In the genomic region with DNA sequence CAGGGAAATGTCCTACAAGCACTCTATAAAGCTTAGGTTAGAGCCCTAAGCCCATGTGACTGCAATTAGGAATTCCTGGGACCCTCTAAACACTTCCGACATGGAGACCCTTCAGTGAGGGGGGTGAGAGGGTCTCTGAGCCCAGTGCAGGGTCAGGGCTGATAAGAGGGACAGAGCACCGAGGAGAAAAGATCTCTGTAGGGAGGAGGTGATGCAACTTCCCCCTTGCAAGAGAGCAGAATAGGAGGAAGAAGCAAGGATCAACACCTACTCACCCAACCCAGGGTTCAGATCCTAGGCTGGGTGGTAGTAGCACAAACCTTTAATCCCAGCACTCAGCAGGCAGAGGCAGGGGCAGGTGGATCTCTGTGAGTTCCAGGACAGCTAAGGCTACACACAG, we compare ENCODE assay signal across 10 mouse cellular contexts. TPM values are rescaled to one million over a fixed set of nuclear protein-coding genes. Genes with fewer than 3 reads are reported as not detected.
DNase-seq lines count a peak whose midpoint lies in the region; ATAC-seq lines count a peak whose summit lies in the region.
"Had no signal": no experiment of that assay in that cellular context is flagged by ENCODE, and none has a peak within 500 bp of the region (broad histone marks: within the 10 kb centered on the region; RNA-seq: fewer than 3 reads in every experiment).

No protein-coding gene starts in this region.

- H3K36me3 ChIP-seq in hindbrain, embryonic 13.5 days, result peaks cover 27% of the 10 kb centered on the region
- H3K36me3 ChIP-seq in hindbrain, embryonic 16.5 days (ENCODE audit: control insufficient read depth, insufficient read depth, low read length), result peaks cover 2% of the 10 kb centered on the region; the same call in 1 of the 2 replicates
- peaks cover 23% of the 10 kb centered on the region for H3K36me3 ChIP-seq in neural tube, embryonic 13.5 days
- peaks cover 28% of the 10 kb centered on the region for H3K36me3 ChIP-seq in limb, embryonic 13.5 days

- H3K4me3 ChIP-seq in hindbrain, embryonic 13.5 days, result no peak overlapping the region
- H3K4me3 ChIP-seq in hindbrain, embryonic 16.5 days (ENCODE audit: low read length), result no peak overlapping the region
- H3K4me3 ChIP-seq in neural tube, embryonic 13.5 days, result no peak overlapping the region
- no peak overlapping the region for H3K4me3 ChIP-seq in limb, embryonic 13.5 days

- DNase-seq in neural tube, embryonic 10.5 days (ENCODE audit: extremely low spot score, low spot score), result no peak
- DNase-seq: gastrocnemius, postnatal 25 days had no signal

- WGBS in hindbrain, embryonic 13.5 days, result 71% methylated on average over 2 of the region's 2 CpGs
- WGBS in hindbrain, embryonic 16.5 days, result 62% methylated on average over 2 of the region's 2 CpGs
- 76% methylated on average over 2 of the region's 2 CpGs for WGBS in neural tube, embryonic 13.5 days
- 23% methylated on average over 2 of the region's 2 CpGs for WGBS in limb, embryonic 13.5 days

- no peak overlapping the region for H3K27ac ChIP-seq in hindbrain, embryonic 13.5 days
- H3K27ac ChIP-seq in hindbrain, embryonic 16.5 days (ENCODE audit: low read depth, low read length), result no peak overlapping the region
- no peak overlapping the region for H3K27ac ChIP-seq in neural tube, embryonic 13.5 days (replicated peaks)
- H3K27ac ChIP-seq in limb, embryonic 13.5 days, result no peak overlapping the region

- no peaks in the 10 kb centered on the region; the same call in 1 of the 2 replicates for H3K27me3 ChIP-seq in hindbrain, embryonic 13.5 days
- H3K27me3 ChIP-seq in hindbrain, embryonic 16.5 days (replicated peaks; ENCODE audit: control insufficient read depth, insufficient read depth, low read length), result no peaks in the 10 kb centered on the region
- H3K27me3 ChIP-seq in neural tube, embryonic 13.5 days, result no peaks in the 10 kb centered on the region
- H3K27me3 ChIP-seq in limb, embryonic 13.5 days, result no peaks in the 10 kb centered on the region

- ATAC-seq in hindbrain, embryonic 13.5 days (ENCODE audit: low FRiP score), result no peak
- no peak for ATAC-seq in hindbrain, embryonic 16.5 days
- no peak for ATAC-seq in neural tube, embryonic 13.5 days (ENCODE audit: low read depth)
- ATAC-seq in limb, embryonic 13.5 days (ENCODE audit: low FRiP score, low read depth), result no peak
- ATAC-seq in cerebellum, adult (ENCODE audit: insufficient number of reproducible peaks, low FRiP score, low TSS enrichment), result no peak
- no peak for ATAC-seq in erythroid progenitor cell, adult 5-6 weeks (replicated peaks; ENCODE audit: low FRiP score, poor library complexity, severe bottlenecking)

- no peak overlapping the region for H3K4me2 ChIP-seq in hindbrain, embryonic 13.5 days
- no peak overlapping the region for H3K4me2 ChIP-seq in hindbrain, embryonic 16.5 days (ENCODE audit: low read length)
- 0 out of 2 replicates have a peak overlapping the region, but pooled peaks have one; percentile 30 for H3K4me2 ChIP-seq in neural tube, embryonic 13.5 days
- peak overlapping the region; percentile 38; the same call in 1 of the 2 replicates for H3K4me2 ChIP-seq in limb, embryonic 13.5 days (replicated peaks)

- peaks cover 53% of the 10 kb centered on the region for H3K4me1 ChIP-seq in hindbrain, embryonic 13.5 days (replicated peaks)
- peaks cover 31% of the 10 kb centered on the region for H3K4me1 ChIP-seq in hindbrain, embryonic 16.5 days (ENCODE audit: control insufficient read depth, insufficient read depth, low read depth, low read length)
- peaks cover 57% of the 10 kb centered on the region for H3K4me1 ChIP-seq in neural tube, embryonic 13.5 days (replicated peaks)
- H3K4me1 ChIP-seq in limb, embryonic 13.5 days, result peaks cover 49% of the 10 kb centered on the region

- H3K9me3 ChIP-seq in hindbrain, embryonic 13.5 days, result no peaks in the 10 kb centered on the region
- H3K9me3 ChIP-seq in hindbrain, embryonic 16.5 days (ENCODE audit: control insufficient read depth, low read length), result no peaks in the 10 kb centered on the region
- no peaks in the 10 kb centered on the region for H3K9me3 ChIP-seq in neural tube, embryonic 13.5 days
- no peaks in the 10 kb centered on the region for H3K9me3 ChIP-seq in limb, embryonic 13.5 days

- peak overlapping the region; percentile 21; the same call in 1 of the 2 replicates for H3K9ac ChIP-seq in hindbrain, embryonic 13.5 days
- no peak overlapping the region for H3K9ac ChIP-seq in hindbrain, embryonic 16.5 days (ENCODE audit: low read depth, low read length)
- no peak overlapping the region for H3K9ac ChIP-seq in neural tube, embryonic 13.5 days
- peak overlapping the region; percentile 48; the same call in 1 of the 2 replicates for H3K9ac ChIP-seq in limb, embryonic 13.5 days

RNA-seq across cellular contexts. Expression of gene Ampd2, which starts 3.3 kb away (rescaled TPM):
- 50.9 and 52.4 TPM in 2 replicates for polyA plus RNA-seq in hindbrain, embryonic 13.5 days (2015; fragmentation: Nextera tagmentation; extraction: Ambion mirVana)
- 63.6 and 68.0 TPM in 2 replicates for polyA plus RNA-seq in hindbrain, embryonic 16.5 days (2015; fragmentation: Nextera tagmentation; extraction: Ambion mirVana)
- 56.3 and 56.7 TPM in 2 replicates for polyA plus RNA-seq in neural tube, embryonic 13.5 days (2015; fragmentation: Nextera tagmentation; extraction: Ambion mirVana)
- polyA plus RNA-seq in limb, embryonic 13.5 days (2015; fragmentation: Nextera tagmentation; extraction: Ambion mirVana), result 48.5 and 49.2 TPM in 2 replicates
- 9.2 and 10.5 TPM in 2 replicates for total RNA-seq in erythroid progenitor cell, adult 5-6 weeks (2015; ENCODE audit: low replicate concordance)
- total RNA-seq in erythroid progenitor cell, adult 5-6 weeks (2017; ENCODE audit: low replicate concordance), result 1.0 and 10.1 TPM in 2 replicates

RNA-seq across cellular contexts. Expression of gene Gnat2, which starts 9.4 kb away (rescaled TPM):
- 0.10 and 0.43 TPM in 2 replicates for polyA plus RNA-seq in hindbrain, embryonic 13.5 days (2015; fragmentation: Nextera tagmentation; extraction: Ambion mirVana)
- 0.22 and 0.28 TPM in 2 replicates for polyA plus RNA-seq in hindbrain, embryonic 16.5 days (2015; fragmentation: Nextera tagmentation; extraction: Ambion mirVana)
- 0.08 and 0.36 TPM in 2 replicates for polyA plus RNA-seq in neural tube, embryonic 13.5 days (2015; fragmentation: Nextera tagmentation; extraction: Ambion mirVana)
- 0.72 and 0.78 TPM in 2 replicates for polyA plus RNA-seq in limb, embryonic 13.5 days (2015; fragmentation: Nextera tagmentation; extraction: Ambion mirVana)
- not detected in 2 replicates for total RNA-seq in erythroid progenitor cell, adult 5-6 weeks (2015; ENCODE audit: low replicate concordance)
- total RNA-seq in erythroid progenitor cell, adult 5-6 weeks (2017; ENCODE audit: low replicate concordance), result not detected in 2 replicates
- total RNA-seq: left cerebral cortex, postnatal 25 days; neutrophil, adult 5-6 weeks had no signal

RNA-seq across cellular contexts. Expression of gene Gstm4, which starts 38.5 kb away (rescaled TPM):
- polyA plus RNA-seq in hindbrain, embryonic 13.5 days (2015; fragmentation: Nextera tagmentation; extraction: Ambion mirVana), result 15.2 and 15.4 TPM in 2 replicates
- polyA plus RNA-seq in hindbrain, embryonic 16.5 days (2015; fragmentation: Nextera tagmentation; extraction: Ambion mirVana), result 20.1 and 22.9 TPM in 2 replicates
- 13.9 and 15.5 TPM in 2 replicates for polyA plus RNA-seq in neural tube, embryonic 13.5 days (2015; fragmentation: Nextera tagmentation; extraction: Ambion mirVana)
- 14.6 and 15.4 TPM in 2 replicates for polyA plus RNA-seq in limb, embryonic 13.5 days (2015; fragmentation: Nextera tagmentation; extraction: Ambion mirVana)
- 2.5 and 4.2 TPM in 2 replicates for total RNA-seq in erythroid progenitor cell, adult 5-6 weeks (2015; ENCODE audit: low replicate concordance)
- total RNA-seq in erythroid progenitor cell, adult 5-6 weeks (2017; ENCODE audit: low replicate concordance), result 0.90 and 1.4 TPM in 2 replicates

Comparison
In these comparisons a context has a peak if more than half of its experiments do, and no peak if none do; other contexts are left out.
1. H3K9ac ChIP-seq: peak in hindbrain, embryonic 13.5 days (single experiment) and limb, embryonic 13.5 days (single experiment); none in hindbrain, embryonic 16.5 days (single experiment) and neural tube, embryonic 13.5 days (single experiment).
2. H3K4me2 ChIP-seq: peak in neural tube, embryonic 13.5 days (single experiment) and limb, embryonic 13.5 days (single experiment); none in hindbrain, embryonic 13.5 days (single experiment) and hindbrain, embryonic 16.5 days (single experiment).